Mouse (Mus musculus) T-cell, adult 2 months (primary cell): ENCODE measurements around the gene Epx.

ENCODE experiments used
- DNase-seq: peaks from one replicate; pipeline ENCODE4 v3.0.0; 2022; ENCODE audit warnings: low spot score

Epx gene

DNA sequence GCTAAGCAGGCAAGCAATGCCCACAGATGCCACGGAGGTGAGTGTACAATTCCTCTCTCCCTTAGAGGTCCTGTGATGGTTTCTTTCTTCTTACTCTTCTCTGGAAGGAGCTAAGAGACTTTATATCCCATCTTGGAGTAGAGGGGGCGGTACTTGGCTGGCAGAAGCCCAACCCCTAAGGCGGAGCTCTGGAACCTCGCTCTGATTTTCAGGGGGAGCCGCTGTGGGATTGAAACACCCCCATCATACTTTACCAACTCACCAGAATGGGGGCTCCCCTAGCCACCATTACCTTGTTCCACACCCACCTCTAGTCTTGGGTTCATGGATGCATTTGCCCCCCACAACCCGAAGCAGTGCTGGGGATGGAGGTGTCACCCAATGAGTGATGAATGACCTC is at the start of gene Epx:
Epx (minus strand) TSS at position 101 of the 400 bp plus-strand sequence.
- no peak for DNase-seq

DNA sequence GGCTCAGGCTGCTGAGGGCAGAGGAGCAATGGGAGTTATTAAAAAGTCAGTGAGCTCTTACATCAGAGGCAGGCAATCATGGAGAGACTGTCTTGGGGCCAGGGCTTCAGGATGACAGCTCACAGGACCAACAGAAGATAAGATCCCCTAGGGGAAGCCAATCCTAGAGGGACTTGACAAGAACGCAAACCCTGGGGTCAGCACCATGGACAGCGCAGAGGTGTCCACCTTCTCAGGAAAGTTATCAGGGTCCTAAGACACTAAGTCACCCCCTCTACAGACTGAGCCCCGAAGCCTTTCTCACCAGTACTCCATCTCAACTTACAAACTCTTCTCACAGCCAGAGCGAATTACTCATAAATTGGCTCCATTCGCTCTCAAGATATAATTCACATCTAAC is 45.6 kb upstream of the Epx start, which contains the start of gene Olfr464:
Olfr464 (minus strand) TSS at position 2 of the 400 bp plus-strand sequence.
- no peak for DNase-seq

DNA sequence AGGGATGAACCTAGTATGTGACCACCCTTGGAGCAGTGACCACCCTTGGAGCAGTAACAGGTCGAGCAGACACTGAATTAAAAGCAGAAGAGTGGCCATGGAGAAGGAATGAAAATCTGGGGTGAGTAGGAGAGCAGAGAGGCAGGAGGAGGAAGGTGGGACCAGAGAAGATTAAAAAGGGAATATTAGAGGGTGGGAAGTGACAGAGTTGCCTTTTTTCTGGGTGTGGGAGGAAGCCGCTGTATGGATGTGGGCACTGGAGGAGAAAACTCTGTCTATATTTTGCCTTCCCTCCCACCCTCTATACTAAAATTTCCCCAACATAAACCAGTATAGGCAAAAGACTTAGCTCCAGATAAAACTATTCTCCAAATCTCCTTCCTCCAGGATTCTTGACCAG is 45.0 kb upstream of the Epx start:
- no peak for DNase-seq

DNA sequence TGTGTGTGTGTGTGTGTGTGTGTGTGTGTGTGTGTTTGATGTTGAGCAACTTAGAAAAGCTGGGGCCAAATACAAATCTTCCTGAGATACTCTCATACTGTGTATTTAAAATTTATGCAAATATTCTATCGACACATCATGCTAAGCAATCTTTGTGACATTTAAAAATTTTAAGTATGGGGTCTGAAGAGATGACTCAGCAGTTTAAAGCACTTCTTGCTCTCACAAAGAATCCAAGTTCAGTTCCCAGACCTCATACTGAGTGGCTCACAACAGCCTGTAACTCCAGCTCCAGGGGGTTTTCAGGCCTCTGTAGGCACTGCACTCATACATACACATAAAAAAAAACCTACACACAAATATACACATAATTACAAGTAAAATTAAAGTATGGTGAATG is 40.7 kb upstream of the Epx start:
- no peak for DNase-seq

DNA sequence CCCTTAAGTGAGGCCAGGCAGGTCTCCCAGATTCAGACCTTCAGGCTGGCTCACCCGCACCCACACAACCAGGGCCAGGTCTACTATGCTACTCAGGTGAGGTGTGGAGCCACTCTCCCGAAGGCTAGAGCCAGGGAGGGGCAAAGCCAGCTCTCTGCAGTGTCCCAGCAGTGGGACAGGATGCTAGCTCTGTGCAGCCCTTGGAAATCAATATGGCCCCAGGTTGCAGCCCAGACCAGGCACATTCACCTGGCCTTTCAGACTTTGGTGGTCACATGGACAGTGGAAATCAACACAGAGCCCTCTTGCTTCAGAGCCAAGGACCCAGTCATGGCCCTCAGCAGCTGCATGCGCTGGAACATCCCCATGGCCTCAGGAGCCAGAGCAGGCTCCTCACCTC is 29.0 kb upstream of the Epx start:
- no peak for DNase-seq

DNA sequence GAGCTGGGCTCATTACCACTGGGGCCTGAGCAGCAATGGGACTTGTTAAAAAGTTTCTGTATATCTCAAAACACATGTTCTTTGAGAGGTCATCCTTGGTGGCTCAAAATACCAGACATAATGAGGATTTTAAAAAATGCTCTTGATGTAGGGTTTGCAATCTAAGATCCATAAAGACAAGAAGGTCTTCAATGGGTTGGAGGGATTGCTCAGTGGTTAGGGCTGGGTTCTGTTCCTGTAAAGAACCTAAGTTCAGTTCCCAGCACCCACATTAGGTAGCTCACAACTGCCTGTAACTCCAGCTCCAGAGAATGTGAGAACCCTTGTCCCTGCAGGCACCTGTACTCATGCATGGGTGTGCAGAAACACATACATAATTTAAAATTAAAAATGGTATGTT is 22.0 kb upstream of the Epx start, which contains the start of gene Olfr463:
Olfr463 (minus strand) TSS at position 101 of the 400 bp plus-strand sequence.
- no peak for DNase-seq

DNA sequence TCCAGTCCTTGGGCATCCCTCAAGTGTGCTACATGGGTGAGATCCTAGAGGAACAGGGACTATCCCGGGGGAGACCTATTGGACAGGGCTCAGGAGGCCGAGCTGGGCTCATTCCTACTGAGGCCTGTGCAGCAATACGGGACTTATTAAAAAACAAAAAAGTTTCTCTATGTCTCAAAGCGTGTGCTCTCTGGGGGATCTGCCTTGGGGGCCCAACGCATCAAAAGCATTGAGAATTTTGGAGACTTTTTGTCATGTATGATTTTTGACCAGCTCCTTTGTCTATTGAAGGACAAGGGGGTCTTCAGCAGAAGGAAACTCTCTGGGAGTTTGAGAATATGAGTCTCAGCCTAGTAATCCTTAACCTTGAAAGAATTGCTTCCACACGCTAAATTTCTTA is 16.8 kb upstream of the Epx start, which contains the start of gene Olfr462:
Olfr462 (minus strand) TSS at position 101 of the 400 bp plus-strand sequence.
- DNase-seq, result no peak

DNA sequence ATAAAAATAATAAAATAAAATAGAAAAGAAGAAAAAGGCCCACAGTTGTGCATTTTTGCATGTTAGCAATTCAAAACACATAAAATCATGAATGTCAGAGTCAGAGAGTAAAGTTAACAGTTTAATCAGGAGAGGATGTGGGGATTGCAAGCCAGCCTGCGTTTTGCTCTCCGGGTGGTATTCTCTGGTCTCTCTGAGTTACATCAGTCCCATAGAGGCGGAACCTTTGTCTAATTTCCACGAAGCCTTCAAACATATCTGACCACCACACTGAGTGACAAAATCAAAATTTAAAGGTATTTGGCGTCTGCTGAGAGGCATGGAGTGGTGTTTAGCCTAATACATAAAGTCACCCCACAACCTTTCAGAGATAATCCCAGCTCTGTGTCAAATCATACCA is 9.5 kb upstream of the Epx start:
- no peak for DNase-seq

DNA sequence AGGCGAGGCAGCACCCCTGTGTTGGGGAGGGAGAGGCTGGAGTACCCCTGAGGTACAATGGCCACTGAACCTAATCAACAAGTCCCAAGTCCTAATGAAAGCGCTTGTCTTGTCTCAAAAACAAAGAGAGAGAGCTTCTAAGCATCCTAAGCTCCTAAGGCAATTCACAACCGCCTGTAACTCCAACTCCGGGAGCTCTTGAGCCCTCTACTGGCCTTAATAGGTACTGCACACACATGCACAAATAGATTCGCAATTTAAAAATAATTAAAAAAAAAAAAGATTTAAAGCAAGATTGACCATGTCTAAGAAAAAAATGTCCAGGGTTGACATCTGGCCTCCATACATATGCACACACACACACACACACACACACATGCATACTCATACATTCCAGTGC is 8.2 kb upstream of the Epx start:
- no peak for DNase-seq

DNA sequence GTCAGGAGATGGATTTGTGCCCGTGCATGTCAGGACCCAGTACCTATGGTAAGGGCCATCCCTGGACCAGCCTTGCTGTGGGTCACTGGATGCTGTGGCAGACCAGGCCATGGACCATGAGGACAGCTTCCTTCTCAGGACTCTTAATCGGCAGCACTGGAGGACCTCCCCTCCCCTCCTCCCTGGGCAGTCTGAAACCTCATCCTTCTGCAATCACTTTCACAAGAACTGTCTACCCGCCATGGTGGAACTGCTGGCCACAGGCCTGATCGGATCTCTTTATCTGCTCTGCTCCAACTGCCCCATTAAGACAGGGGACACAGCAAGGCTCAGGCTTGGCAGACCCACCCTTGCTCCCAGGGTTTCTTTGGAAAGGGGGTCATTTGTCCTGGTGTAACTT is 6.4 kb upstream of the Epx start:
- DNase-seq, result no peak

DNA sequence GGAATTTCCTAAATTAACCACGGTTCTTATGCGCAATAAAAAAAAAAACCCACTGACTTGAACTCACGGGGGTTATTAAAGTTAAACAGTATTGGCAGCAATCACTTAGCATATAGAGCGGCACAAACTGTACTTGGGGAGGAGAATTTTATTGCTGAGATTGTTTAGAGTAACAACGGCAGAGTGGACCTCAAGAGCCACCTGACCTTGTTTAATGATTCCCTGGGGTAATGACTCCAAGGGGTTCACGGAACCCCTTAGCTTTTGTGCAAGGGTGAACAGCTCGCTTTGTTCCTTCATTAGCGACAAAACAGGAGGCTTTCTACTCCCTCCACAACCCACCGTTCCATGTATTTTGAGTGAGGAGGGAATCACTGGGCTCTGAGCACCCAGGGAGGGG is 4.5 kb upstream of the Epx start:
- DNase-seq, result no peak

DNA sequence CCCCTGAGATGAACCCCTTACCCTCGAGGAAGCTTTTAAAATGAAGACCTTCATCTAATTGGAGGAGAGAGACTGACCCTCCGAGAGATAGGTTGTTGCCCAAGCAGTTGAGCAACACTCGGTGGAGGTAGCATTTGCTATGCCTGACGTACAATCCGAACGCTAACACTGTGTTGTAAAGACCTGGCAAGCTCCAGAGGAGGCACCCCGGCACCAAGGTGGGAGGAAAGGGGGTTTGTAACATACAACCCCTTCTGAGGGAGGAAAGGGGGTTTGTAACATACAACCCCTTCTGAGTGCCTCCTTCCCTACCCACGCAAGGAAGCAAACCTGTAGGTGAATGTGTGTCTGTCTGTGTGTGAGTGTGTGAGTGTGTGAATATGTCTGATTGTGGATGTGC is 3.6 kb downstream of the Epx start:
- DNase-seq, result no peak

DNA sequence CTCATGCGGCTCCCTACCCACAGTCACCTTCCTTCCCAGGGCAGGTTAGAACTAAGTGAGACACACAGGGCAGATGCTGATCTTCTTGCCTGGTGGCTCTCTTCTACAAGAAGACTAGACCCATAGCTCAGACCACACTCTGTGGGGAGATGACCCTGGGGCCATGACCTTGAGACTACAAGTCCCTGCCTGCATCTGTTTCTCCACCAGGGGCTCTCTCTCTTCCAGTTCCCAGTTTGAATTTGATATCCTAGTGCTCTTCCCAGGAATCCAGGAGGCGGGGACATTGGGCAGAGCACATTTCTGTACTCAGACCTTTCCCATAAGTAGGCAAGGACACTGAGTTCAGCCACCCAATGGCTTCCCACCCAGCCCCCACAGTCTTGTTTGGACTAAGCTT is 5.2 kb downstream of the Epx start:
- DNase-seq, result no peak

DNA sequence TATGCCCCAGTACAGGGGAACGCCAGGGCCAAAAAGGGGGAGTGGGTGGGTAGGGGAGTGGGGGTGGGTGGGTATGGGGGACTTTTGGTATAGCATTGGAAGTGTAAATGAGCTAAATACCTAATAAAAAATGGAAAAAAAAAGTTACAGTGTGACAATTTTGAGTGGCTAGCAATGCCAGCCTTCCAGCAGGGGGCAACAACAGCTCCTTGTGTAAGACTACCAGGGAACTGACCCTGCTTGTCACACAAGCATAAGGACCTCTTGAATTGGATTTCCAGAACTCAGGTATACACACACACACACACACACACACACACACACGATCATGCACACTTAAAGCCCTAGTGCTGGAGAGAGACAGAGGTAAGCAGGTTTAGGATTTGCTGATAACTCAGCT is 8.4 kb downstream of the Epx start:
- peak; percentile 25 for DNase-seq

DNA sequence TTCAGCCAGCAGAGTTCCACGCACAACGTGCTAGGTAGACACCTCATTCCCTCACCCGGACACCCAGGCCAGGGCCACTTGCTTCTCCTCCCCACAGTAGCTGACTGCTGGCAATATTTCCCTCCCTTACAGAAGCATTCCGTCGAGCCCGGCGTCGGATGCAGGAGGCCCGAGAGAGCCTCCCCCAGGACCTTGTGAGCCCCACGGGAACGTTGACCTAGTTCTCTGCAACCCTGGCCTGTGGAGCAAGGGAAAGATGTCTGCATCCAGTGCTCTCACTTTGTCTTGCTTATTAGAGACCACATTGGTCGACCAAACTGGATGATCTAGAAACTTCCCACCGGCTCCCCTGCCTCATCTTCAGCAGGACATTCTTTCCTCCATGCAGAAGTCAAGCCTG is 12.5 kb downstream of the Epx start:
- no peak for DNase-seq

DNA sequence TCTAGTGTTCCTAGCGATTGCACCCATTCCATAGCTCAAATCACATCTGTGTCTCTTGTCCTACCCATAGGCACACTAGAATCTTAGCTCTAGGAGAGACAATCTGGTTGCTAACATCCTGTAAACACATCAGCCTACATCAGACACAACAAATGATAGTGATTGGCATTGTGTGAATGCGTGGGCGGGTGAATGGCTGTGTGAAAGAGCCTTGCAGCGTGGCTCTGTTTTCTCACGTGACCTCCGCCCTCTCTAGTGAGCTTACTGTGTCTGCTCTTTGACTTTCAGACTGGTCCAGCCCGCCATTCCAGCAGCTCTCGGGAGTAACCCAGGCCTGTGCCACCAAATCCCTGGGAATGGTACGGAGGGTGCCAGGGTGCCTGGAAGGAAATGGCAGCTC is 14.9 kb downstream of the Epx start:
- no peak for DNase-seq

DNA sequence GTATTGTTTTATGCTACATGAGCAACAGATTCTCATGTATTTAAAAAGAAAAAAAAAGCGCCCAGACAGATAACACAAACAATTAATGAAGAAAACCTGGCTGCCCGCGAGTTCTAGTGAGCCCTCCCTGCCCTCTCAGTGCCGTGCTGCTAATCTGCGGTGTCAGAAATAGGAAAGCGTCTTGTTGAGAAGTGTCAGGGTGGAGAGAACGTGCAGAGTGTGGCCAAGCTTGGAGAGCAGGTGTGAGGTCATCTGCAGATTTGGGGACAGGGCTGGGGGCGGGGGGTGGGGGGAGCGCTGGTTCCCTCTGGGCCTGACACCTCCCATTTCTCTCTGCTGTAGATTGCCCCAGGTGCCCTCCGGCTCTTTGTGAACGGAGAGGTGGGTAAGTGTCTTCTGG is 16.1 kb downstream of the Epx start:
- no peak for DNase-seq

DNA sequence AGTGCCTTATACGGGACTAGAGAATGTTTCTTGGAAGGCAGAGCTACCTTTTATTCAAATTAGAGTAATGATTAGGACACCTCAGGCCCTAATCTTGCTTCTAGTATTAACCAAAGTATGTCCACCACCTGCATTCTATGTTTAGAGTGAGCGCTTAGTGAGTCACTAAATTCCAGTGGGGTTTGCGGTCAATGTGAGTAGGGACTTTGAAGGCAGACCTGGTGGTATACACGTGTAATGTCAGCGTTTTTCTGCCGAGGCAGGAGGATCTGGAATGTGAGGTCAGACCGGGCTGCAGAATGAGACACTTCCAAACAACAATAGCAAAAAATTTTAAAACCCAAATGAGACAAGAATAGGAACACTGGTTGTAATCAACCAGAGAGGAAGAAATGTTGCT is 20.8 kb downstream of the Epx start:
- DNase-seq, result no peak

DNA sequence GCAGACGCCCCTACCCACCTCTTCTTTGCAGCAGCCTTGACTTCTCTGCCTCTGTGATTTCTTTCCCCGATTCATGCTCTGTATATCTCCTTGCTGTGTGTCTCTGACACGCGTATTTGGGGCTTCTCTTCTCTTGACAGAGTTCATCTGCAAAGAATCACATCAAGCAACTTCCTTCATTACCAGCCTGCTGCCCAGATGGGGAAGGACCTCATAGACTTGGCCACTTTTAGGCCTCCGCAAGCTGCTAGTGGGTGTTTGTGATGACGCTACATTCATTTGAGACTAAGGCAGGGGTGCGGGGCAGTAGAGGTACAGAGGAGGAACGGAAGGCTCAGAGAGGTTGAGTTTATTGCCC is 21.8 kb downstream of the Epx start:
- no peak for DNase-seq

DNA sequence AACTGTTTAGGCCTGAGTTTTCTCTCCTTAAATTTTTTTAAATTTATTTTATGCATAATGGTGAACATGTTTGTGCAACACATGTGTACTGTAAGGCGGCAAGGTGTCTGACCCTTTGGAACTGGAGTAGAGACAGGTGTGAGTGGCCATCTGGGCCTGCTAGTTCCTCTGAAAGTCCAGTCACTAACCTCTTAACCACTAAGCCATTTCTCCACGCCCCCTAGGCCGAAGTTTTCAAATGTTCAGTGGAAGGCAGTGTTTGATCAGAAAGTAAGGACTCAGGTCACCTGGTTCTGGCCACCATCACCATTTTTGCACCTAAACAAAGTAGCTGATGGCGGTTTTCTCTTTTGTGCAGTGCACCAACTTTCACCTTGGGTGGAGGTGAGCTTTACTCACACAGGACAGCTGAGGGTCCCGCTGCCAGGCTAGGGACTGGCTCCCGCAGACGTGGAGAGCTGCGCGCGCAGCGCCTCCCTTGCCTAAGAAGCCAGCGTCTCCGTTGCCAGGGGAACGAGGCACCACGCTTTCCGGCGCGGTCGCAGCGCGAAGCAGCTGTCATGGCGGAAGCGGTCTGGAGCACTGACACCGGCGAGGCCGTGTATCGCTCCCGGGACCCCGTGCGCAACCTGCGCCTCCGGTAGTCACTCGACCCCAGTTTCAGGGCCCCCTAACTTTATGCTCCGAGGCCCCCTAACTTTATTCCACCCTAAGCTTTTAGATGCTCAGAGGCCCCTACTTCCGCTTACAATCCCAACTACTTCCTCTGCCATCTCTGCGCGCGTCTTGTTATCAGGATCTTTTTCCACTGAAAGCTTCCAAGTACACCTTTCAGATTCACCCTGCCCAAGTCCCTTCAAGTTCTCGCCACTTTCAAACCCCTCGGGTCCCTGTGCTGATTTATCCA is 22.4 kb downstream of the Epx start, which contains the start of gene Mks1:
Mks1 (plus strand) TSS at position 526 of the 907 bp plus-strand sequence.
- DNase-seq, result peak; percentile 91

DNA sequence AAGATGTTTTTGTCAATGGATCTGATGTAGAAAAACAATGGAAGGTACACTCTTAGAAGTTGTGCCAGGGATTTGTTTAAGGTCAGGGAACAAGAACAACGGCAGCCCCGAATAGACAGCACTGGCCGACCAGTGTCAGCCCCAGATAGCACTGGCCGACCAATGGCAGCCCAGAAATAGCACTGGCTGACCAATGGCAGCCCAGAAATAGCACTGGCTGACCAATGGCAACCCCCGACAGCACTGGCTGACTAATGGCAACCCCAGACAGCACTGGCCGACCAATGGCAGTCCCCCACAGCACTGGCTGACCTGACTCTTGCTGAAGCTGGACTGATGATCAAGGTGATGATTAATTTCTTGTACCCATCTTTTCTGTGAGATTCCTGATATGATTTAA is 27.5 kb downstream of the Epx start:
- DNase-seq, result no peak

DNA sequence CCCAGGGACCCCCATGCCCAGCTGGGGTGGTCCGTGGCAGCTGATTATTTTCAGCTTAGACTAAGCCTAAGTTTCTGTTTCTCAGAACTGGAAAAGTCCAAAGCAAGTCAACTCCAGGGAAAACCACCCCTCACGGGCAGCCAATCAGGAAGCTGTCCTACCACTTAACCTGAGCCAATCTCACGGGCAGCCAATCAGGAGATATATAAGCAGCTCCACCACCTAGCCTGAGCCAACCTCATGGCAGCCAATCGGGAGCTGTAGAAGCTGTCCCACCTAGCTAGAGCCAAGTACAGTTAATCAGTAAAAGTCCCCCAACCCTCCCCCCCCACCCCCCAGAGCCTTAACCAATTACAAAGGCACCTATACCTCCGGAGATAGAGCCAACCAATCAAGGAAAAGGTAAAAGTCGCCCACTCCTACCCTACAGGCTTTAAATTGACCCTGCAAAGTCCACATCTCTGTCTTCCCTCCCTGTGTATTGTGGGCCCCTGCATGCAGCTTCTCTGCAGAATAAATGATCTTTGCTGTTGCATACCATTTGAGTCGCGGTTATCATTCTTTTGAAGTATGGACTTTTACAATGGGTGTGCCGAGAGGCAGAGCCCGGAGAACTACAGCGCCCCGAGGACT is 28.3 kb downstream of the Epx start:
- no peak for DNase-seq

DNA sequence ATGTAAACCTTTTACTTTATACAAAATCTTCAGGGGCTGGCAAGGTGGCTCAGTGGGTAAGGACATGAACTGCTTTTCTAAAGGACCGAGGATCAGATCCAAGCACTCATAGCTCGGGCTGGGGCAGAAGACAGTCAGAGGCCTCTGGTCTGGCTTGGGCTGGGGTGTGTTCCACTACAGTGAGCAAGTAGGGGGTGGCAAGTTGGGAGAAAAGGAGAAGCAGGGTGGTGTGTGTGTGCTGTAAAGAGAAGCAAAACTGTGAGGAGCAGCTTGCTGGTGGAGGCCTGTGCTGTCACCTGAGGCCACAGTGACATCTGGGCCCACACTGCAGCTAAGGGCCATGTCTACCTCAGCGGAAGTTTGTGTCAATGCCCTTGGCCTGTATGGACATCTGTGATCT is 33.9 kb downstream of the Epx start:
- no peak for DNase-seq
